Mouse (Mus musculus): Measurements from ENCODE around the gene Ankrd10.
"Not testable (repeated sequence)": the region's sequence is repeated elsewhere in the genome, so short reads cannot be mapped to it uniquely, and the experiment has no call there.

Ankrd10 gene

GRCm38 (mm10) chr8:11608848-11609247, 26.7 kb downstream of the Ankrd10 start:
- DNase-seq (ENCODE audit: low spot score): no peak

DNA sequence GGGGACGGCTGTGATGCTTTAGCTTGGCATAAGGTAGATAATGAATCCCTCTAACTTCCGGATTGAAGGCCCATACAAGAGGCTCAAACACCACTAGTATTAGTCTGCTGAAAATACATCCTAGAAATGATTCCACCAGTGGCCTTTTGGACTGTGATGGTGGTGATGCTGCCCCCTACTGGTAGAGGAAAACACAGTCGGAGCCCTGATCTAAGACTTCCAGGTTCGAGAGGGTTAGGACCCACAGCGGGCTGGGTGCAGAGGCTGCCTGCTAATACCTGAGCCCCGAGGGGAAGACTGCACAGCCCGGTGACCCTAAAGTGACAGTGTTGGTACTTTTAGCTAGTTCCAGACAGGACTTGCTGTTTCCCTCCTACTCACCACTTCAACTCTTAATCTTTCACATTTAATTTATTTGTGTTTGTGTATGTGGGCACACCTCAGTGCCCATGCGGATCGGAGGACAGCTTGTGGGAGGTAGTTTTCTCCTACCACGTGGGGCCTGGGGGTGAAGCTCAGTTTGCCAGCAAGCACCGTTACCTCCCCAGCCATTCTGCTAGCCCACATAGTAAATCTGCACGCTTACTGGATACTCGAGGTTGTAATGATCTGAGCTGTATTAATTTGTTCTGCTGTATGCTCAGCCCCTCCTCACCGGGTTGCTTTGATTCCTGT, 33.4 kb downstream of the Ankrd10 start:
- peak; percentile 47 for DNase-seq (ENCODE audit: low spot score)

GRCm38 (mm10) chr8:11600301-11600951, 35.1 kb downstream of the Ankrd10 start:
- no peak for DNase-seq (ENCODE audit: low spot score)

DNA sequence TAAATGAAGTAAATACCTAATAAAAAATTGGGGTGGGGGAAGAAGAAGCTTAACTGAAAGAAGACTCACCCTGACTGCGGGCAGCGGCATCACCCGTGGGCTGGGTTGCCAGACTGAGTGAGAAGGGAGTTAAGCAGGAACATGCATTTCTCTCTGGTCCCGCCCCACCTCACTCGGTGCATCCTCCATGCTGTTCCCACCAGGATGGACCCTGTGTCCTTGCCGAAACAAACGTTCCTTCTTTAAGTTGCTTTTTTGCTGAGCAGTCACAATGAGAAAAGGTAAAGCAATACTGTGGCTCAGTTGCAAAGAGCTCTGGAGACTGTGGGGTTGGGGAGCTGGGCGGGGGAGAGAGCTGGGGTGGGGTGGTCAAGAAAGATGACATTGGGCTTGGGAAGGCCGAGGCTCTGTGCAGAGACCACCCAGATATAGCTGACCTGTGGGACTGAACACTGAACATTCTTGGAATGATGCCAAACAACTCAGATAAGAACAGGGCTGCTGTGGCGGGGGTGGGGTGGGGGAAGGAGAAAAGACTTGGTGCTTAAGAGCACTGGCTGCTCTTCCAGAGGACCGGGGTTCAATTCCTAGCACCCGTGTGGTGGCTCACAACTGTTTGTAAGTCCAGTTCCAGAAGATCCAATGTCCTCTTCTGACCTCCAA, 42.2 kb downstream of the Ankrd10 start:
- DNase-seq (ENCODE audit: low spot score): no peak

DNA sequence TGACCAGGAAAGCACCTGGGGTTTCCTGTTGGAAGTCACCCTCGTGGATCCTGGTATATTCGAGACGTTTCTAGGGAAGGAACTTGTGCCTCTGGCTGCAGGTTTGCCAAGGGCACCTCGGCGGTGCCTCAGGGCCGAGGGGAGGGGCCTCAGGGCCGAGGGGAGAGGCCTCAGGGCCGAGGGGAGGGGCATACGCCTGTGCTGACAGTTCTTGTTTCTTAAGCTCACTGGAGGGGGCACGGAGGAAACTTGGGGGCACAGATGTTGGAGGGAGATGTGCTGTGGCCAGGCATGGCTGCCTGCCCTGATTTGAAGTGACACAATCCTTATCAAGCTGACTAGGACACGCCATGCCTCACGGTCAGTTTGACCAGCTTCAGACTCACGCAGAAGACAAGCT, 43.3 kb downstream of the Ankrd10 start:
- DNase-seq (ENCODE audit: low spot score): no peak

GRCm38 (mm10) chr8:11591837-11592236, 43.7 kb downstream of the Ankrd10 start:
- no peak for DNase-seq (ENCODE audit: low spot score)

DNA sequence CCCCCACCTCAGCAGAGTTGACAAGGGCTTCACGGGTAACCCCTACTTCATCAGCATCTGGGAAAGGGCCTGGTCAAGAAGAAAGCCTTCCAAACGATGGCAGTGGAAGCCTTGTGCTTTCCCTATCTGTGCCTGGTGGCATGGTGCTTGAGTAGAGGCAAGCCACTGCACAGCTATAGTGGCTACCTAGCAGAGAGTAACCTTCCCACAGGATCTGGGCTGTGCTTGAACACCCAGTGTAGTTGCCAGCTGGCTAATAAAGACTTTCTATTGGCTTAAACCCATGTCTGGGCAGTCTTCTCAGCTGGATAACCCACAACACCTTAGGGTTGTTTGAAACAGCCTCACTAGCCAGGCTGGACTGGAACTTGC, 49.2 kb downstream of the Ankrd10 start:
- DNase-seq (ENCODE audit: low spot score): no peak

DNA sequence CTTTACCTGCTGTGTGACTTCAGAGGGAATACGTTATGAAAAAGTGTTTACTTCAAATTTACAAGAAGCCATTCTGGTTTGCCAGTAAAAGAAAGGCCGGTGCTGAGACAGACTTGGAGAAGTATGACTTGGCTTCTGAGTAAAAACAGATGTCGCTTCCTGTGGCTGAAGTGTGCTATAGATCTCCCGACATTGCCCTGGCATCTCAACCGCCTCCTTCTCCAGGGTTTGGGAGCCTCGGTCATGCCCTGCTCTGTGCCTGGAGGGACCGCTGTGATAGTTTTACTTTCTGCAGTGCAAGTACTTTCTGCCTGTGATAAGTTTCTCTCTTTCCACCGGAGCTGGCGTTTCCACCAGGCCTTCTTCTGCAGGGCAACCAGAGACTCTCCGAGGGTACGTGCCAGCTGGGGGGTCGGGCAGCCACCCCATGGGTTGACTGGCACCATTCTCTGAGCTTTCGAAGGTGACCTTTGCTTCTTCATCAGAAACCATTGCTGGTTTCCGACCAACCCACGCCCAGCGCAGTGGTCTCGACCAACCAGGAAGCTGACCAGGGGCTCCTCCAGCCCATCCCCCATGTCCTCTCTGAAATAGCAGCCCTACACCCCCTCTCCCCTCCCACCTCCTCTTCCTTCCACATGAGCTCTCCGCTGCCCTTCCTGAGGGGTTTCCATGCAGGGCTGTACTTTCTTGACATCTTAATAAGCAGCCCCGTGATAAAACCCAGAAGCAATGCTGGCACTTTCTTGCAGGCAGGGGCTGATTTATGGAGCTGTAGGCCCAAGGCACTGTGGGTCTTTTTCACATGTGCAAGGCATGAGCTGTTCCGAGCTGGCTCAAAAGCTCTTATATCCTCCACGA, 49.8 kb downstream of the Ankrd10 start:
- DNase-seq (ENCODE audit: low spot score): no peak

GRCm38 (mm10) chr8:11575604-11576384, 59.8 kb downstream of the Ankrd10 start:
- no peak for DNase-seq (ENCODE audit: low spot score)

GRCm38 (mm10) chr8:11574911-11575603, 60.5 kb downstream of the Ankrd10 start:
- no peak for DNase-seq (ENCODE audit: low spot score)

DNA sequence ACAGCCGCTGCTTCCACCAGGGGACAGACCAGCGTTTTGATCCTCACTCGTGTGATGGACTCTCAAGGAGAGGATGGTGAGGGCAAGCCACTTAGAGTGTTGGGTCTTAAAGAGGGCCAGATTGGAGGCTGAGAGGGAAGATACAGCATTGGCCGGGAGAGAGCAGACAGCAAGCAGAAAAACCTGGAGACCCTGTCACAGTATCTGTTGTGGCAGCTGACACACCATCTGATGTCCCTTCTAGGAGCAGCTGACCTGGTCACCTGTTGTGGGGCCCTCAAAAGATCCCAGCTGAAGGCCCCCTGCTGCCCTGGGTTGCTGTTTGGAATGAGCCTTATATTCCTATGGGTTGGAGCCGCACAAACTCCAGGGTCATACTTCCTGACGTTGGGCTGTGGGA, 63.1 kb downstream of the Ankrd10 start:
- no peak for DNase-seq (ENCODE audit: low spot score)

GRCm38 (mm10) chr8:11571950-11572349, 63.6 kb downstream of the Ankrd10 start:
- DNase-seq (ENCODE audit: low spot score): no peak

DNA sequence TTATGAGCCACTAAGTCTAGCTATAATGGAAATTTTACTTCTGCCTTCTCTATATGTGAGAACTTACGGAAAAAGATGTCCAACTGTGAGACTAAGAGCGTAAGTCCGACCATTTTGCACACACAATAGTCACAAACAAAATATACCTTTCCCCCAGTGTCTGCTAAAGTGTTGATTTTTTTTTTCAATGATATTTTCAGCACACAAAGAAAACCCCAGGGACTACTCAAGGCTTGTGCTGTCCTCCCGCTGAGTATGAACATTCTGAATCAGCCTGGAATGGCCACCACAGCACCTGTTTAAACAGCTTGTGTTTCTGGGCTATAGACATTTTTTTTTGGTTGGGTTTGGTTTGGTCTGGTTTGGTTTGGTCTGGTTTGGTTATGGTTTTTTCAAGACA, 64.8 kb downstream of the Ankrd10 start:
- no peak for DNase-seq (ENCODE audit: low spot score)

DNA sequence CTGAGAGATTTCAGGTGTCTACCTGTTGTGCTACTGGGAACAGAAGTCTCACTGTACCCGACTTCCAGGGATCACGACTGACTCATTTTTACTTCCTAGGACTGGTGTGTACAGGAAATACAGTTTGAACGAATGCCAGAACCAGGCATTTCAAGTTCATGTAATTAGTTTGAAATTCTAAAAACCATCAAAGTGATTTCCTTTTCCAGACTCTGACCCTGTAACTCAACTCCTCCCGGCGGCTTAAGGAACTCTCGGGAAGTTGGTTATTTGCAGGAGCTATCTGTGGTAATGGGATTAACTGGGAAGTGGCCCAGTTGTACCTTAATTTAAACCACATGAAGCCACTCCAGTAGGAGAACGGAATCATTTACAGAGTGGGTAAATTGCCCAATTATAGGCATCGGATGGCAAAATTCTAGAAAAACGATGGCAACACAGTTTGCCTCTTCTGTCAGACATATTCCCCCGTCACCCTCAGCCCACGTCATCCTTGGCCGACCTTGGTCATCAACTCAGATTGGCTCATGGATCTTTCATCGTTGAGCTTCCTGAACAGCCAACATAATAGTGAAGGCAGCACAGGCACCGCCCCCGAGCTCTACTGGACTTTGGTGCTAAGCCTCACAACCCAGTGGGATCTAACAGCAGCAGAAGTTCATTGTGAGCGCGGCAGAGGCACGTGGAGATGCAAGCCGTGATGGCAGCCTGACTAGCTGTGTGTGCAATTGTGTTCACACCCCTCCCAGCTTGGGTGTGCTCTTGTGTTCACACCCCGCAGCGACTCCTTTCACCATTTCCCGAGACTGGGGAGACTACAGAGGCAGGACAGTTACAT, 66.1 kb downstream of the Ankrd10 start:
- DNase-seq (ENCODE audit: low spot score): no peak

DNA sequence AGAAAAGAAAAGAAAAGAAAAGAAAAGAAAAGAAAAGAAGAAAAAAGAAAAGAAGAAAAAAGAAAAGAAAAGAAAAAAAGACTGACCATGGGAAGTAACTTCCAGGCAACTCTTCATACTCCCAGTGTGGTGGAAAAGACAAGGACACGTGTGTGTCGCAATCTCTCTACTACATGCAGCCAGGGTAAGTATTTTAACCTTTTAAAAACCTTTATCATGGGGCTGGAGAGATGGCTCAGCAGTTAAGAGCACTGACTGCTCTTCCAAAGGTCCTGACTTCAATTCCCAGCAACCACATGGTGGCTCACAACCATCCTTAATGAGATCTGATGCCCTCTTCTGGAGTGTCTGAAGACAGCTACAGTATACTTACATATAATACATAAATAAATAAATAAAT, 67.4 kb downstream of the Ankrd10 start:
- DNase-seq (ENCODE audit: low spot score): not testable (repeated sequence)

DNA sequence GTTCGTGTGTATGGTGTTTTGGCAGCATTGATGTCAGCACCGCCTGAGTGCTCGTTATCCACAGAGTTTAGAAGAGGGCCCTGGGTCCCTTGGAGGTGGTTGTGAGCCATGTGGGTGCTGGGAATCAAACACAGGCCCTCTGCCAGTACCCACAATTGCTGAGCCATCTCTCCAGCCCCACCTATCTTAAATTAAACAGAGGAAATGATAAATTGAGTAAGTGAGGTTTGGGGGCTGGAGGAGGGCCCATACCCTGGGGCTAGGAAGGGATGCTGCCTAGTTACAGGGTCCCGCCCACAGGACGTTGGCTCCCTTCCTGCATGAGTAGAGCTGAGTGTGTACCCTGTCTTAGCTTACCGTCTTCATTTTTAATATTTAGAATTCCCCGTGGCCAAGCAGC, 70.8 kb downstream of the Ankrd10 start:
- no peak for DNase-seq (ENCODE audit: low spot score)

DNA sequence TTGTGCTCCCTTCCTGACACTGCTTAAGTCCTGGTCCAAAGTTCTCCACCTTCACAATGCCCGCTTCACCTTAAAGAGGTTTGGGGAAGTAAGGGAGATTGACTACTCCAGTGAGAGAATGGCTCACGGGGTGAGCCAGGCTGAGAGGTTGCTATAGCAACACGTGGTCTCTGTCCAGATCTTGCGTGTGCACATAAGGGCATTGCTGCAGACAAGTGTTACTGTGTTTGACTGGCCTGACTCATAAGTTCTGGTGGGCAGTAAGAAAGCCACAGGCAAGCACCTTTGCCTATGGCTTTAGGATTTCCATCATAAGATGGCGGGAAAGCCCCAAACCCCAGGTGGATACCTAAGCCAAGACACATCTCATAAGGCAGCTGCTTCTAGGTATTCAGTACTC, 71.3 kb downstream of the Ankrd10 start:
- DNase-seq (ENCODE audit: low spot score): no peak
